Mouse (Mus musculus) megakaryocyte, embryonic 14.5 days (primary cell): ENCODE data around the gene Gm20388.

ENCODE experiments used
- FLI1 ChIP-seq: IDR thresholded peaks from 2 replicates; pipeline ENCODE4 v1.6.1; 2012; ENCODE audit warnings: low read length, inconsistent platforms, mixed read lengths
- GATA1 ChIP-seq: IDR thresholded peaks from 3 replicates; pipeline ENCODE4 v1.6.1; 2012; ENCODE audit warnings: mixed read lengths, low read length, inconsistent platforms, borderline replicate concordance

DNA sequence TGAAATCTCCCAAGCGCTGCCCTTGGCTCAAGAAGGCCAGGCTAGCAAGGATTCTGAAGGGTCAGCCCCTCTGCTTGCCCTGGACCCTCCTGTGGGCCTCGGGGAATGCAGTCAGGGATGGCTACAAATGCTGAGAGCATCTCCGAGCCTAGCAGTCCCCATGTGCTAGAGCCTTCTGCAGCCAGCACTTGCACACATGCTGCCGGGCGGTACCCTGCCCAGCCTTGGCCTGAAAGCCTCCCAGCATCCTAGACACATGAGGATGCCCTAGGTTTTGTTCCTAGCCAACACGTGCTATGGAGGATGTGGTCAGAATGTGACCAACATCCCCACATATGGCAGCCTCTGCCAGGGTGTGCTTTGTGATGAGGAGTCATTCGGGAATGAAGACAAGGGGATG is 2943.7 kb downstream of the Gm20388 start:
- TF ChIP-seq GATA1 (no peak), FLI1 (no peak)
